Mouse (Mus musculus) embryo, embryonic 11 days (tissue): ENCODE measurements around the gene Cdc42bpg.

Experiments used
- DNase-seq: peaks from one replicate; pipeline ENCODE4 v3.0.0-alpha.2; 2015

Gene Cdc42bpg

DNA sequence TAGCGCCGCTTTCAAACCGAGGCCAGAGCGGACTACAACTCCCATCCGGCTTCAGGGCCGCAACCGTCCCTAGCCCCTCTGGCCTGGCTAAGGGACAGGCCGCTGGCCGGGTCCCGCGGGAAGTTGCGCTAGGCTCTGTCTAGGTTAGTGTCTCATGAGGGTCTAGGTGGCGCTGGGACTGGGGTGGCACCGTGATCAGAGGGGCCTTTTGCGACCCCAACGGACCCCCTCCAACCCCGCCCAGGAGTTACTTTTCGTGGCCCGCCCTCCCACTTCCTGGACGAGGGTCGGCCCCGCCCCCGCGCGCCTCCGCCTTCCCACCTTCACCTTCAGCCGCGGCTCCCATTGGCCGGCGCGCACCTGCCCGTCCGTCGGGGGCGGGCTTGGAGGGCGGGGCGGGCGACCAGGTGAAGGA is at the start of gene Cdc42bpg:
Cdc42bpg (plus strand) TSS at position 320 of the 415 bp plus-strand sequence.
- peak; percentile 88 for DNase-seq

DNA sequence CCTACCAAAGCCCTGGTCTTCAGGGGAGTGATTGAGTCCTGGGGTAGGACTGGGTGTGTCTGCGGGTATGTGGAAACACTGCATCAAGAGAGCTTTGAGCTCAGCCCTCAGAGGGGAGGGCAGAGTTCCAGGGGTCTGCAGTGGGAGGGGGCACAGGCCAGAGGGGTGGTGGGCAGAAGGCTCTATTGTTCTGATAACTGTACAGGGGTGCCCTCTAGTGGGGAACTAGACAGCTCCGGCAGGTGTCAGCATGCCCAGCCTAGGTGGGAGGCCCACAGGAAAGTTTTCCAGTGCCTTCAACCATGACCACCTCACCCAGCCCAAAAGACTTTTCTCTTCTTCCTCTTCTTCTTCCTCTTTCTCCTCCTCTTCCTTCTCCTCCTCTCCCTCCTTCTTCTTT is 45.8 kb upstream of the Cdc42bpg start:
- DNase-seq, result peak; percentile 56

DNA sequence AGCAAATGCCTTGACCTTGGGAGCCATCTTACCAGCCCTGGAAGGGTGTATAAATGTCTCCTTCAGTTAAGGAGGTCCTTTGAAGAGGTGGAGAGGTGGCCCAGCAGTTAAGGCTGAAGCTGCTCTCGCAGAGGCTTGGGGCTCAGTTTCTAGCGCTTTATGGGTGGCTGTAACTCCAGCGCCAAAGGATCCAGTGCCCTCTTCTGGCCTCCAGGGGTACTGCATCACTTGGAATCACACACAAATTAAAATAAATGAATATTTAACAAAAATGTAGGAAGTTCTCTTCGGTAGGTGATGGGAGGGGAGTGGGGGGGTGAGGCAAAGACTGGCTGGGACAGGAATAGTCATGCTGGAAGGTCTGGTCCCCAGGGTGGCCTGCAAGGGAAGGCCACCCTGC is 45.3 kb upstream of the Cdc42bpg start:
- DNase-seq, result no peak

DNA sequence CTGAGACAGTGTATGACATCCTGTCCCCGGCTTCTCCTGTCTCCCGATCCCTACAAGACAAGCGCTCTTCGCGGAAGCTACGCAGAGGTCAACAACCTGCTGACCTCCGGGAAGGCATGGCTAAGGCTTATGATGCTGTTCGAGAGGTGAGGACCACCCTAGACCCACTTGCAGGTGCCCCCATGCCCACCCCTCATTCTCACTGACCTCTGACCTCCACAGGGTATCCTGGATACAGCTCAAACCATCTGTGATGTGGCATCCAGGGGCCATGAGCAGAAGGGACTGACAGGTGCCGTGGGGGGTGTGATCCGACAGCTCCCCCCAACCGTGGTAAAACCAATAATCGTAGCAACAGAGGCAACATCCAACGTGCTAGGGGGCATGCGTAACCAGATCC is 44.9 kb upstream of the Cdc42bpg start:
- no peak for DNase-seq

DNA sequence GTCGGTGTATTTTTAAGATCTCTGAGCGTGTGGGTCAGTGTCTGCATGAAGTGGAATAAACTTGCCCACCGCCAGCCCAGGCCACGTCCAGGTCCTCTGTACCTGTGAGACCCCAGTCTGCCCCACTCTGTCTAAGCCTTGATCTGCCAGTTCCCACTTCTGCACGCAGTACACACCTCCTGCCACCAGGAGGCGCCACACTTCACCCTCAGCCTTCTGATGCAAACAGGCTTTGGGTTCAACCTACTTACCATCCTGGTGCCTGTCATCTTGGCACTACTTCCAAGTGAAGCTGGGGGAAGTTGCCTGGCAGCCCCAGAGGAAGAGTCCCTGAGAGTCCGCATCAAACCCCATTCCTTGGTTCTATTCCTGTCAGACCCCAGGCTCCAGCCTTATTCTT is 44.0 kb upstream of the Cdc42bpg start:
- peak; percentile 58 for DNase-seq

DNA sequence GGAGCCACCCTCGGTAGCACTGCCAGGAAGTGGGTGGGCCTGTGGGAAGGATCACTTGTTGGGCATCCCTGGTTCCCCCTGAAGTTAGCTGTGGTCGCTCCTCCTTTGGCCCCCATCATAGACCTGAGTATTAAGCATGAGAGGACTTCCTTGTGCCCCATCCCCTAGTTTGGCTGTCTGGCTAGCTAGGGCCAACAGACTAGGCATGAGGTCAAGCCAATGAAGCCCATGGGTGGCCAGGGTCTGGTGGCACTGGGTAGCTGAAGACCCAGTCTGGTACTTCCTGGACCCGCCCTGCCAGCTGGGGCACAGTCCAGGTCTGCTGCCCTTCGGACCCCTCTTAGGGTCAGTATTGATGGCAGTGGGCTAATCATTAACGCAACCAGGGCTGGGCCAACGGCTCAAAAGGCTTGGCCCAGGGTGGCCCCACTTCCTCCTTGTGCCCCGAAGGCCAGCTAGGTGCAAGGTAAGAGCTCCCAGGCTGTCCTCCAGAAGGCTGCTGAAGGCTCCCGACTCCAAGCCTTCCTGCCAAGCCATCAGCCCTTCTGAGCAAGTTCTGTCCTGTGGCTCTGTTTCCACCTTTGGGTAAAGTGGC is 43.3 kb upstream of the Cdc42bpg start:
- DNase-seq, result no peak

DNA sequence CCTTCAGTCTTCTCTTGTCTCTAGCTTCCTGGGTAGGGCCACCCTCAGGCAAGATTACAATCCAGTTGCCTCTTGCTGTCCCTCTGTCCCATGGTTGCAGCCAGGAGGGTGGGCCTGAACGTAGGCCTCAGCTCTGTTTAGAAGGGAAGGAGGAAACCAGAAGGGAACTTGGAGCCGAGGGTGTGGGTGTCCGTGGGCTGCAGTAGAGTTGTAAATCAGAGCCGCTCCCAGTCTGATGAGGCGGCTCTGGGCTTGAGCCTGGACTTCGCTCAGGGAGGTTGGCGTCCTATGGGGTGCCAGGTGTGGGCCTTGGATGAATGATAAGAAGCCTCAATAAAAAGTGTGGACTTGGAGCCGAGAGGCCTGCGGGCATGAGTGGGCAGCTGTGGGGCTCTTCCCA is 42.1 kb upstream of the Cdc42bpg start:
- no peak for DNase-seq

DNA sequence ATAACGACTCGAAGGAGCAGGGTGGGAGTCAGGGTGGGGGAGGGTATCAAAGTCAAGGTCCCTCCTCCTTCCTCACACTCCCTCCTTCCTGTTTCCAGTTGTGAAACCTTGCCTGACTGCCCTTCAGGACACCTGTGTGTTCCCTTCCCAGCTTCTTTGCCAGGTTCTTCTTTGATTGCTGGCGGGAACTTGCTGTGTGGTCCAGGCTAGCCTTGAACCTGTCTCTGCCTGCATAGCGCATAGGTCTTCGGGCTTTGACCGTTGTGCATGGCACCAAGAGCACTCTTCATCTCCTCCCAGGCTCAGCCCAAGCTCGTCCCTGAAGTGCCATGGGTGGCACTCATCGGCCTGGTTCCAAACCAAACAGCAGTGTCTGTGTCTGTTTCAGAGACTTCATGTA is 41.3 kb upstream of the Cdc42bpg start:
- no peak for DNase-seq

DNA sequence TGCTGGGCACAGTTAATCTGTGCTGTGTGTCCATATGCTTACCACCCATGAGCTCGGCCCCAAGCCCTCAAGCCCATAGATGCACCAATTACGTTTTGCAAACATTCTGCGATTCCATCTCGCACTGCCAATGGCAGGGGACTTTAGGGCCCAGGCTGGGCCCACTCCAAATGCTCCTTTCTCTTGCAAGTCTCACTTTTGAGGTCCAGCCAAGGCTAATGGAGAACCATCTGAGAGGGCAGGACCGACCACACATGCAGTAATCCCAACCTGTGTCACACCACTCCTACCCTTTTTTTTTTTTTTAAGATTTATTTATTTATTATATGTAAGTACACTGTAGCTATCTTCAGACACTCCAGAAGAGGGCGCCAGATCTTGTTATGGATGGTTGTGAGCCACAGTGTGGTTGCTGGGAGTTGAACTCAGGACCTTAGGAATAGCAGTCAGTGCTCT is 40.5 kb upstream of the Cdc42bpg start:
- no peak for DNase-seq

DNA sequence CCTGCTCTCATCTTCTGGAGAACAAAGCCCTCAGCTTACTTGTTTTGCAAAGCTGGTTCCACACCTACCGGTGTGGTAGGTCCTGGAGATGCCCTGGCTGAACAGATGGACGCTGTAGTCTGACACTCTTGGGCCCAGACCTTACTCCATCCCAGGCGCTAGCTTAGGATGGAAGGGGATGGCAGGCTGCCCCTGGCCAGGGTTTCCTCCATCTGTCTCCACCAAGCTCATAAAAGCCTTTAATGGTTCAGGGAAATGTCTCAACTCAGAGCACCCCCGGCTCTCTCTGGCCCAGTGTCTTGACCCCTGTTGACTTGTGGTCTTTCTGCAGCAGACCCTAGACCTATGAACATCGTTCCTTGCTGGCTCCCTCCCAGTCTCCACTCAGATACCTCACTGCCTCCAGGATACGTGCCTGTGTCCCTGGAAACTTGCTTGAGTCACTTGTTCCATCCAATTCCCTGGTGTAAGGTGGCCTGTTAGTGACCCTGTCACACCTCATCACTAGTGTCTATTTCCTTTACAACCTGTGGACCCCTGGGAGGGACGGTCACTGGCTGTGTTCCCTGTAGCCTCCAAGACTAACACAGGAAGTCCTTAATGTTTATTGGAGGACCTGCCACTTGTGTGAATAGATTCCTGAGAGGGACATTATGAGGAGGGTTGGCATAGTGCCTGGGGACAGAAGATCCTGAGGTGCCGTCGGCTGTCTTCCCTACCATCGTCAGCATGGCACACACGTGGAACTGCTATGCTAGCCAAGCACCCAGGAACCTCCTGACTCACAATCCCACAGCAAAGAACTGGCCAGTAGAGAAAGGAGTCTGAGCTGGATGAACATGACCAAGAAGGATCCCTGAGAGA is 38.7 kb upstream of the Cdc42bpg start:
- DNase-seq, result no peak

DNA sequence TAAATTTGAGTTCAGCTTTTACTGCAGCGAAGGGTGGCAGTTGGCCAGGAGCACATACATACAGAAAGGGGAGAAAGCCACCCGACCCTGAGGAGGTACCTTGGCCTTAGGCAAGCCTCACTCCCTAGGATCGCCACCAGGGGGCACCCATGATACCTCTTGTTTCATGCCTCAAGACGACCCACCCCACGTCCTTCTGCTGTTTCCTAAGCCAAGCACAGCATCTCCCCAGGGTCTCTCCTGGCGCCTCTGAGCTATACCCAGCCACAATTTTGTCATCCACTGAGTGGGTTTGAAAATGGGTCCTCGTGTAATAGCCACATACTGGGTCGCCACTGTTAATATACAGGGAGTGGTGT is 38.1 kb upstream of the Cdc42bpg start:
- DNase-seq, result peak; percentile 89

DNA sequence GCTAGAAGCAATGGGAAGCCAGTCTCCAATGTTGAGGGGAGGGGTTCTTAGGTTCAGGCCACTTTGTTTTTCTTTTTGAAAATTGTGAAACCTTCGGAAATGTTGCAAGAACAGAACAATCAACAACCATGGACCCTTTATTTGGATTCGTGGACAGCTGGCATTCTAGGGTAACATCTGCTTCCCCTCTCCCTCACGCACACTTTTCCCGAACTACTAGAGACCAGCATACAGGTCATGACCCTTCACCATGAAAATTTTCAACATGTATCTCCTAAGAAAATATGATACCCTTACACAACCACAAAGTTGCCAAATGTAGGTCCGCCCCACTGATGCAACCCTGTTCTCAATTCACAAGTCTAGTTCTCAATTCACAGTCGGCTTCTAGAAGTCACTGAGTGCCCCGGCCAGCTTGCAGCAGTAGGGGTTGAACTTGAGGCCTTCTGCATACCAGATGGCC is 37.6 kb upstream of the Cdc42bpg start:
- DNase-seq, result no peak

DNA sequence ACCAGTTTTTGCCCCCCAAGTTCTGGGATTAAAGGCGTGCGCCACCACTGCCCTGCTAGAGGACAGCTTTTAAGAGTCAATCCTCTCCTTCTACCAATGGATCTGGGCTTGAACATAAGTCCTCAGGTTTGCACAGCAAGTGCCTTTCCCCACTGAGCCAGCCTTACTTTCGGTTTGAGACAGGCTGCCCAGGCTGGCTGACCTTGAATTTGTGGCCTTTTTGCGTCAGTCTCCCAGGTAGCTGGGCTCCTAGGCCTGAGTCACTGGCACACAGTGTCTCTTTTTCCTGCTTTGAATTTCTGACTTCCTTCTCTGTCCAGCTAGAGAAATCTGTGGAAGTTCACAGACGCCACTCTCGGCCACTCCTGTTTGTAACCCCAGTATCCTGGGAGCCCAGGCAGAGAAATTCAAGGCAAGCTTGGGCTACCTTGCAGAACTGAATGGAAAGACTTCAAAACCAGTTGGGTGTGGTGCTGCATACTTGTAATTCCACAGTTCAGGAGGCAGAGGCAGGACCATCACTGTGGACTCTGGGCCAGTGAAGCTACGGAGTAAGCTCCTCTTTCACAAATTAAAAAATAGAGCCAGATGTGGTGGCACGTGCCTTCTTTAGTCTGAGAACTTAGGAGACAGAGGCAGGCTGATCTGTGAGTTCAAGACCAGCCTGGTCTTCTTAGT is 36.3 kb upstream of the Cdc42bpg start:
- no peak for DNase-seq

DNA sequence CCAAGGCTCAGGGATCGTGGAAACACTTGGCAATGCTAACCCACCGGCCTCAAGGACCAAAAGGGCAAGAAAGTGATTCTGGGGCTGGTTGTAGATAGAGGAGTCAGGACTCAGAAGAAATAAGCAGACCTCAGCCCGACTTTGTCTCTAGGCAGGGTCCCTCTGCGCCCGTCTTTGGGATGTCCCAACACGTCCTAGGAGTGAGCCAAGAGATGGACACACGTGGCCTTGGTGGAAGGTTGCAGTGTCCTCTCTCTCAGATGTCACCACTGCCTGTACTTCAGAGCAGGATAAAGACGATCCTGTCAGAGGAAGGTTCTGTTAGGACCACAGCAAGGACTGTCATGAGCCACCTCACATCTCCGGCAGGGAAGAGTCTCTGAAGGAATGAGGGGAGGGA is 35.6 kb upstream of the Cdc42bpg start:
- no peak for DNase-seq

DNA sequence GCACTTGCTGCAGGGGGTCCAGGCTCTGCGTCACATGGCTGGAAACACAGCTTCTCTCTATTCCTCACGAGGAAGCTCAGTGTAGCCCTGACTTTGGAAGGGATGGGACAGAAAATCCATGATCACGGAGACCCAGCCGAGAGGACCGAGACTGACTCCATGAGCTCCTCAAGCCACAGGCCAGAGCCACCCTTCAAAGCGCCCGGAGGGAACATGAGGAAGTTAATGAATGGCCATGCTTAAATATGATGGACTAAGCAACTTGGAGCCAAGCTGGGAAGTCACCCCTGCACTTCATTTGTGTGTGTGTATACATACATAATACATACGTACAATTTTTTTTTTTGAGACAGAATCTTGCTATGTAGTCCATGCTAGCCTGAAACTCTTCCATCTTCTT is 35.0 kb upstream of the Cdc42bpg start:
- no peak for DNase-seq

DNA sequence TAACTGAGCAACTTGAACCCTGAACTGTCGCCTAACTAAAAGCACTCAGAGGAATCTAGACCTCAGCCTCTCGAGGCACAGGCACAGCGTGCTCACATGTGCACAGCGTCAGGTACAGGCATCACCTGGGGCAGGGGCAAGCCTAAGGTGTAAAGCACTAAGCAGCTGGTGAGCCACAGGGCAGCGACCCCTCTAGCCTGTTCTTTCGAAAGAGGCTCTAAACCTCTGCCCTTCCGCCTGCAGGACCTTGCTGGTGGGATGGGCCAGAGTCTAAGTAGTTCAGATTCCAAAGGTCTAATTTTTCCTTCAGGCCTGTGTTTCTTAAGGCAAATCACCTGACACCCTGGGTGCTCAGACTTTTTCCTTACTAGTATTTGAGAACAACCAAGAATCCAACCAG is 34.2 kb upstream of the Cdc42bpg start:
- no peak for DNase-seq

DNA sequence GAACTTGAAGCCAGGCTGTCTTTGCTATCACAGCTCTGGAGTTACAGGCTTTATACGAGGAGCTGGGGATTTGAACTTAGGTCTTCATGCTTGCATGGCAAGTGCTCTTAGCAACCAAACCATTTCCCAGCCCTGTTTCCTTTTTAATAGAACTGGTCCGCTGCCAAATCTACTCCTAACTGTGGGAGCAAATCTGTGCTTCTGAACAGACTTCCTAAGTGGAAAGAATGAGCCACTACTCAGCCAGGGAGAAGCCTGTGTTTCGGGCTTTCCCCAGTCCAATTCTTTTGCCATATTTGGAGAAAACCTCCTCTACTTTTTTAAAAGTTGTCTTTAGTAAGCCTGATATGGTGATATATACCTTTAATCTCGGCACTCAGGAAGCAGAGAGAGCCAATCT is 33.5 kb upstream of the Cdc42bpg start:
- no peak for DNase-seq

DNA sequence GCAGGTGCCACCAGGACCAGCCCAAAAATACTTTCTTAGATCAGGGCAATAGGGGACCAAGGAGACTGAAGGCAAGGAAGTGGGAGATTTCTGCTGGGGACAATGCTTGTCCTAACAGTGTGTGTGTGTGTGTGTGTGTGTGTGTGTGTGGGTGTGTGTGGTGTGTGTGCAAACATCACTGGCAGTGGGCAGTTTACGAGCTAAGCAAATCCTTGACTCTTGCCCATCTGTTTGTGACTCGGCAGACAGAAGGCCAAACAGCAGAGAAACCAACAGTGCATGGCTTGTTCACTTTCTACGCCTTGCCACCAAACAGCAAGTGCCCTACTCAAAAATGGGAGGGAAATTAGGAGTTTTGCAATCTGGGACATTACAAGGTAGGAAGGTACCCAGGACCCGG is 32.7 kb upstream of the Cdc42bpg start:
- DNase-seq, result no peak

DNA sequence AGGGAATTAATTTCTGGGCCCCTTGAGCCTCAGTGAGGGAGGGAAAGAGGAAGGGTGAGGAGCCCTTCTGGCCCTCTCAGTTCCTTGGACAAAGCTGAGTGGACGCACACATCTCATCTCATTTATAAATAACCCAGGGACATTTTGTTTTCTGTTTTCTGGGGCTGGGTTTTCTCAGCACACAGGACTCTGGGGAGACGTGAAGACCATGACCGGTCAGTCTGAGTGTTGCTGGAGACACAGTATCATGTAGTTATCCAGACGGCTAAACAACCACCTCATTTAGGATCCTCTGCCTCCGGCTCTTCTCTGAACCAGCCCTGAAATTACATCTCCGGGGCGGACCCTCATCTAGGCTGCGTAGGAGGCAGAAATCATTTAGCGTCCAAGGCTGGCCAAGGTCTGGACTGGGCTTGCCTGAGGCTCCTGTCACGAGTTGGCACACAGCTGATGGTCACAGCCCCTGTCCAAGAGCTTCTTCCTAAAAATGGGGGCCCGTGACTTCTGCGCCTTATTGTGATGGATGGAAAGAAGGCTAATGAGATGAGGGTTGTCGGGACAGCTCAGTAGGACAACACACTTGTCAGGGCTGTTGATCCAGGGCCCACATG is 32.2 kb upstream of the Cdc42bpg start:
- no peak for DNase-seq

DNA sequence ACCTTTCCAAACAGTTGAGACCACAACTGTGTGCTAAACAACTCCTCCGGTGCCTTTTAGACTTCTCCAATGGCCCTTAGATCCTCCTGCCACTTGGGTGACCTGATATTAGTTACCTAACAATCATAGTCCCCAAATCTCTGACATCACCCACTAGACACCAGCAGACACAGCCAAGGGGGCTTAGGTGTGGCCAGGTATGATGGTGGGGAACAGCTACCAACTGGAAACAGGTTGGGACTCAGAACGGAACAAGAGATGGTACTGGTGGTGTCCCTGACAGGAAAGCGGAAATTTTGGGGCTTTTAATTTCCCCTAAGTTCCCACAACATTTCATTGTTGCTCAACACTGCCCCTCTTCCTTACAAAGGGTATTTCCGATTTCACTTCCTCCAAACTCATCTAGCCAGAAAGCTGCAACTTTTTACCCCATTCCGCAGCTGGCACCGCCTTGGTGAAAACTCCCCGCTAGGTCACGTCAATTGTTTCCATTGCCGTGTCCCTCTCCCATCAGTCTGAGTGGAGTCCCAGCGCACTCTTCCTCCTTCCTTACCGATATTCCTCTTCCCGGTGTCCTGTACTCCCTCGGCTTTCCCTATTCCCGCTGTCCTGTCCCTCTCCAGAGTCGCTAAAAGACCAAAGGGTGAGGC is 30.4 kb upstream of the Cdc42bpg start:
- peak; percentile 41 for DNase-seq

DNA sequence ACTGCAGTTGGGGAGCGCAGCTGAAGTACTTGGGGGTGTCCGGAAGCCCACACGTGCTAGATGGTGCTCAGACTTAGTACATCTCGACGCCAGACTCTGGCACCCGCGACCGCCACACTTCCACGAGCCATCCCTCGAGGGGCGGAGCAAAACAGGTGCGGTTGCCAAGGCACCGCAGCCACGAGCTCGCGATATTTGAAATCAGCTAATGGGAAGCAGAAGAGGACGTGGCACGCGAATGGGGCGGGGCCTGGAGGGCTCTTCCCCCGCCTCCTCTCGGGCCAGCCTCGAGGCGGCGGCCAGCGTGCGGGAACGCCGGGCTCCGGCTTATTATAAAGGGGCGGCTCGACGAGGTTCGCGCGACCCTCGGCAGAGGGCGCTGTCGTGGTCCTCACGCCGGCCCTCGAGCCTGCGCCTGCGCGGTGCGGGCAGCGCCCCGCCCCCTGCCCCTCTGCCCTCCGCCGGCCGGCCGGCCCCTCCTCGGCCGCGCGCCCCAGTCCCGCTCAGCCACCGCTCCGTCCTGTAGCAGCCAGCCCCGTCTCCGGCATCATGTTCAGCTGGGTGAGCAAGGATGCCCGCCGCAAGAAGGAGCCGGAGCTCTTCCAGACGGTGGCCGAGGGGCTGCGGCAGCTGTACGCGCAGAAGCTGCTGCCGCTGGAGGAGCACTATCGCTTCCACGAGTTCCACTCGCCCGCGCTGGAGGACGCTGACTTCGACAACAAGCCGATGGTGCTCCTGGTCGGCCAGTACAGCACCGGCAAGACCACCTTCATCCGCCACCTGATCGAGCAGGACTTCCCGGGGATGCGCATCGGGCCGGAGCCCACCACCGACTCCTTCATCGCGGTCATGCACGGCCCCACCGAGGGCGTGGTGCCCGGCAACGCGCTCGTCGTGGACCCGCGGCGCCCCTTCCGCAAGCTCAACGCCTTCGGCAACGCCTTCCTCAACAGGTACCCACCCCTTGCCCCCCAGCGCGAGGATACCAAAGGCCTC is 29.5 kb upstream of the Cdc42bpg start, which contains the start of gene Ehd1:
Ehd1 (plus strand) TSS at position 300 of the 996 bp plus-strand sequence.
- DNase-seq, result peak; percentile 99
